Mouse (Mus musculus): ENCODE results near the gene Npb.

- TF ChIP-seq CTCF (IDR thresholded peaks at IDR 0.05; ENCODE audit: control insufficient read depth, insufficient read depth, insufficient replicate concordance, low read depth, low read length) (no peak), POLR2A (IDR thresholded peaks at IDR 0.05; ENCODE audit: control insufficient read depth, low read depth, low read length) (no peak)
Measured at GRCm38 (mm10) chr11:120622805-120623204, 14.5 kb downstream of the Npb start.

All from testis, adult 2 months (tissue).